Mouse (Mus musculus) heart, postnatal 25 days (tissue): ENCODE measurements around the gene Dynlrb2. TPM values are rescaled to one million over a fixed set of nuclear protein-coding genes. Genes with fewer than 3 reads are reported as not detected.

Experiments used
- DNase-seq: peaks from one replicate; pipeline ENCODE4 v3.0.0; 2022; ENCODE audit warnings: low spot score
- intact Hi-C: fragments of 180-260 bp; cut with DNase I; formaldehyde crosslinking; loops from one replicate; pipeline ENCODE4 v1.15.1; 2025
- total RNA-seq, 2 experiments: library from RNA; stranded (reverse); gene quantifications; 2 replicates each; pipeline ENCODE4 v1.2.3; 2021

Gene Dynlrb2
- total RNA-seq = not detected

GRCm38 (mm10) chr8:116504477-116505120, at the start of gene Dynlrb2:
TSS of gene Dynlrb2 (plus strand) at chr8:116504974.
- intact Hi-C loops = loop anchor here (5.0 to 10.0 kb wide), 3 partner anchors 38 to 230 kb away; partner anchors contain the start of gene Cdyl2
- peak; percentile 67 for DNase-seq

- DNase-seq = no peak
- intact Hi-C loops = no loop called here
These were observed 46.2 kb upstream of the Dynlrb2 start for GRCm38 (mm10) chr8:116458569-116458968.

- intact Hi-C loops = no loop called here
- DNase-seq = no peak
These were observed 43.3 kb upstream of the Dynlrb2 start for GRCm38 (mm10) chr8:116461472-116461871.

- intact Hi-C loops = no loop called here
- no peak for DNase-seq
These were observed 38.2 kb upstream of the Dynlrb2 start for GRCm38 (mm10) chr8:116466586-116466985.

- DNase-seq = no peak
- intact Hi-C loops = no loop called here
These were observed 37.7 kb upstream of the Dynlrb2 start for GRCm38 (mm10) chr8:116467027-116467426.

- intact Hi-C loops = no loop called here
- no peak for DNase-seq
These were observed 26.8 kb upstream of the Dynlrb2 start for GRCm38 (mm10) chr8:116477941-116478340.

GRCm38 (mm10) chr8:116478681-116479080, 26.1 kb upstream of the Dynlrb2 start:
- no peak for DNase-seq
- intact Hi-C loops = no loop called here

- intact Hi-C loops = loop anchor here (2.0 to 10.0 kb wide), 3 partner anchors 174 to 388 kb away; no protein-coding TSS in a partner anchor
- DNase-seq = no peak
These were observed 23.9 kb upstream of the Dynlrb2 start for GRCm38 (mm10) chr8:116480894-116481293.

GRCm38 (mm10) chr8:116482738-116483137, 22.0 kb upstream of the Dynlrb2 start:
- no peak for DNase-seq
- intact Hi-C loops = loop anchor here (10.0 kb wide), 1 partner anchor 172 kb away; no protein-coding TSS in a partner anchor

GRCm38 (mm10) chr8:116484087-116484486, 20.7 kb upstream of the Dynlrb2 start:
- no peak for DNase-seq
- intact Hi-C loops = loop anchor here (10.0 kb wide), 1 partner anchor 171 kb away; no protein-coding TSS in a partner anchor

- intact Hi-C loops = loop anchor here (10.0 kb wide), 1 partner anchor 166 kb away; no protein-coding TSS in a partner anchor
- DNase-seq = no peak
These were observed 16.2 kb upstream of the Dynlrb2 start for GRCm38 (mm10) chr8:116488546-116488945.

- no peak for DNase-seq
- intact Hi-C loops = loop anchor here (10.0 kb wide), 2 partner anchors 115 to 235 kb away; partner anchors contain the start of gene Cdyl2
These were observed 4.5 kb upstream of the Dynlrb2 start for GRCm38 (mm10) chr8:116500057-116500809.

GRCm38 (mm10) chr8:116508721-116509120, 3.9 kb downstream of the Dynlrb2 start:
- DNase-seq = peak; percentile 16
- intact Hi-C loops = loop anchor here (5.0 to 10.0 kb wide), 3 partner anchors 34 to 226 kb away; partner anchors contain the start of gene Cdyl2

GRCm38 (mm10) chr8:116509247-116509646, 4.5 kb downstream of the Dynlrb2 start:
- intact Hi-C loops = loop anchor here (5.0 to 10.0 kb wide), 3 partner anchors 33 to 226 kb away; partner anchors contain the start of gene Cdyl2
- no peak for DNase-seq

- no peak for DNase-seq
- intact Hi-C loops = no loop called here
These were observed 14.9 kb downstream of the Dynlrb2 start for GRCm38 (mm10) chr8:116519676-116520075.

- intact Hi-C loops = no loop called here
- no peak for DNase-seq
These were observed 16.4 kb downstream of the Dynlrb2 start for GRCm38 (mm10) chr8:116521208-116521607.

- DNase-seq = no peak
- intact Hi-C loops = no loop called here
These were observed 16.9 kb downstream of the Dynlrb2 start for GRCm38 (mm10) chr8:116521641-116522040.

- intact Hi-C loops = no loop called here
- no peak for DNase-seq
These were observed 17.5 kb downstream of the Dynlrb2 start for GRCm38 (mm10) chr8:116522104-116522767.

GRCm38 (mm10) chr8:116524915-116525314, 20.1 kb downstream of the Dynlrb2 start:
- DNase-seq = no peak
- intact Hi-C loops = no loop called here

- no peak for DNase-seq
- intact Hi-C loops = no loop called here
These were observed 24.0 kb downstream of the Dynlrb2 start for GRCm38 (mm10) chr8:116528736-116529135.
